Mouse (Mus musculus) megakaryocyte, embryonic 14.5 days (primary cell): ENCODE data around the gene Lypd6b.

Experiments
- FLI1 ChIP-seq: IDR thresholded peaks from 2 replicates; pipeline ENCODE4 v1.6.1; 2012; ENCODE audit warnings: low read length, inconsistent platforms, mixed read lengths
- GATA1 ChIP-seq: IDR thresholded peaks from 3 replicates; pipeline ENCODE4 v1.6.1; 2012; ENCODE audit warnings: mixed read lengths, low read length, inconsistent platforms, borderline replicate concordance

DNA sequence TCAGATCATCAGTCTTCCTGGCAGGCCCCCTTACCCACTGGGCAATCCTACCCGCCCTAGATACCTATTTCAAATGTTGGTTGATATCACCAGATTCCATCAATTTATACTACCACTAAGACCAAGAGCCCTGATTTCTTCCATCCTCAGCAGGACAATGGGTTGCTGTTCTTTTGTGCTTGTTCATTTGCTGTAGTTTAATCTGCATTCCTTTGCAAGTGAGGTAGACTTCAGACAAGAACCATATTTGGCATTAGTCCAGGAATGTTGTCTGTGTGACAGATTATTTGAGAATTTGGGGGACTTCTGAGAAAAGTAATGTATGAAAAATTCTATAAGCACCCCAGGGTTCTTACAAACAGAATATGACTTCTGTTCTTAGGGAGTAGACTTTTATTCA, 95.0 kb downstream of the Lypd6b start:
- no peak for TF ChIP-seq FLI1
- TF ChIP-seq GATA1: no peak
